Mouse (Mus musculus) testis, adult 2 months (tissue): ENCODE results near the gene Enpp6. TPM values are rescaled to one million over a fixed set of nuclear protein-coding genes. Genes with fewer than 3 reads are reported as not detected.
A peak's percentile ranks its signal among the peaks of the same experiment; 100 is the strongest.

Source experiments
- H3K27ac ChIP-seq: fragments of 200-500 bp; 2 replicates; pipeline ENCODE4 v1.5.1; 2012; ENCODE audit warnings: low read depth, low read length; ENCODE audit not compliant: control insufficient read depth, insufficient read depth
- H3K27me3 ChIP-seq: fragments of 200-500 bp; 2 replicates; pipeline ENCODE4 v1.6.1; 2012; ENCODE audit warnings: mild to moderate bottlenecking, low read length, moderate library complexity; ENCODE audit not compliant: control insufficient read depth, insufficient read depth
- H3K36me3 ChIP-seq: fragments of 200-500 bp; 2 replicates; pipeline ENCODE4 v1.6.1; 2012; ENCODE audit warnings: mild to moderate bottlenecking, low read length; ENCODE audit not compliant: control insufficient read depth, insufficient read depth
- H3K4me1 ChIP-seq: fragments of 200-500 bp; 2 replicates; pipeline ENCODE4 v1.6.1; 2012; ENCODE audit warnings: low read length; ENCODE audit not compliant: control insufficient read depth, insufficient read depth
- H3K4me3 ChIP-seq: fragments of 200-500 bp; 2 replicates; pipeline ENCODE4 v1.5.1; 2012; ENCODE audit warnings: low read depth, mild to moderate bottlenecking, low read length, moderate library complexity, mixed read lengths; ENCODE audit not compliant: control insufficient read depth
- CTCF ChIP-seq: fragments of 200-500 bp; IDR thresholded peaks from 2 replicates; pipeline ENCODE4 v1.5.1; 2012; ENCODE audit warnings: low read depth, mild to moderate bottlenecking, inconsistent platforms, low read length, moderate library complexity; ENCODE audit not compliant: control insufficient read depth, insufficient read depth, insufficient replicate concordance
- POLR2A ChIP-seq: fragments of 200-500 bp; IDR thresholded peaks from 2 replicates; pipeline ENCODE4 v1.6.1; 2012; ENCODE audit warnings: low read depth, mild to moderate bottlenecking, inconsistent platforms, low read length, moderate library complexity; ENCODE audit not compliant: control insufficient read depth
- polyA plus RNA-seq: library from polyadenylated mRNA; depleted of rRNA; stranded (reverse); fragments of >200 nt; gene quantifications from 2 replicates; pipeline ENCODE4 v1.2.3, GENCODE M21; 2012; rRNA removed

Gene Enpp6
- polyA plus RNA-seq, 1 experiment = 31.1 TPM

DNA sequence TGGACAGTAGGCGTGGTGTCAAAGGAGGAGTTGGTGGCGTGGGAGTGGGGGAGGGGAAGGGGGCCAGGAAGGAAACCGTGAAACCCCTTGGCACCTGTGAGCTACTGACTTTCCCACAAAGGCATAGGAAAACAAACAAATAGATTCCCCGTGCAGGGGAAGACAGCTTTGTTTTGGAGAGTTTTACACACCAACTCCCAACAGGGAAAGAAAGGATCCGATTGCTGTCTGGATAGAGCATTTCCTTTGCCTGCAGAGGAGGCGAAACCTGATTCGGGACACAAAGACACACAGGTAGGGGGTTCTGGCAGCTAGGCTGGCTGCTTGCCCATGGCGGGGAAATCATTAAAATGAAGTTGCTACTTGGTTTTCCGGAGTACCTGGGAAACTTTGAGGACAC, 148.9 kb downstream of the Enpp6 start:
- Histone ChIP-seq H3K4me1 (peaks cover 7% of the 10 kb centered on the region), H3K4me3 (peak overlapping the region; percentile 10; the same call in 1 of the 2 replicates), H3K36me3 (no peaks in the 10 kb centered on the region), H3K27me3 (no peaks in the 10 kb centered on the region), H3K27ac (no peak overlapping the region)
- TF ChIP-seq POLR2A (no peak), CTCF (no peak)

DNA sequence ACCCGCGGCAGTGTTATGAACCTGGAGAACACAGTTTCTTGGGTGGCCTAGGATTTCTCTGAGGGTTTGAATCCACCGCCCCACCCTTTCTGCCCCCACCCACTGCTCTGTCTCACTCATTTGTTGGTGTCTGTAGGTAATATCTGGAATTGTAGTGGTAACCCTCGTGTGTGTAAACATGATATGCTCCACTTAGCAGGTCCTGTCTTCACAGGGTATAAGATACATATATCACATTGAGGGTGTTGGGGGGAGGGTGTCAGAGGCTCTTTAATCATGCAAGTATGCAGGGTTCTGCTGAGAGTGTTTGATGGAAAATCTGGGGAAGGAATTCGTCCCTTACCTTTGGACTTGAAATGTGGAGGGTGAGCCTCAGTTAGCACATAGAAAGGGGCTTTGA, 149.4 kb downstream of the Enpp6 start:
- Histone ChIP-seq H3K4me1 (peaks cover 7% of the 10 kb centered on the region), H3K36me3 (no peaks in the 10 kb centered on the region), H3K27me3 (no peaks in the 10 kb centered on the region), H3K4me3 (no peak overlapping the region), H3K27ac (no peak overlapping the region)
- no peak for TF ChIP-seq CTCF
- TF ChIP-seq POLR2A = no peak

DNA sequence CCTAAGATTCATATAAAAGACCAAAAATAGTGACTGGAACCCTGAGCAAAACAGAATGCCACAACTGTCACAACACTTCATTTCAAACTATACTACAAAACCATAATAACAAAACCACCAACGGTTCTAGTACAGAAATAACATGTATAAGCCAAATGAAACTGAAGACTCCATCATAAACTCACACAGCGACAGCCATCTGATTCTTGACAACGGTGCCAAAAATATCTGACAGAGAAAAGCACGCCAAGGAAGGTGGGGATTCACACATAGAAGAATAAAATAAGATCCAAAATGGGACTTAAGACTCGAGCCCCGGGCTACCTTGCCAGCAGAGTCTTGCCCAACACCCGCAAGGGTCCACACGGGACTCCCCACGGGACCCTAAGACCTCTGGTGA, 158.6 kb downstream of the Enpp6 start:
- Histone ChIP-seq H3K36me3 (no peaks in the 10 kb centered on the region), H3K27me3 (no peaks in the 10 kb centered on the region), H3K4me1 (no peaks in the 10 kb centered on the region), H3K4me3 (no peak overlapping the region), H3K27ac (no peak overlapping the region)
- TF ChIP-seq CTCF = no peak
- no peak for TF ChIP-seq POLR2A

Other genes starting within 250 kb of the Enpp6 start
- gene Irf2, start 247.2 kb upstream of the Enpp6 start, polyA plus RNA-seq = 8.4 and 10.1 TPM in 2 replicates